Mouse (Mus musculus): ENCODE measurements around the gene Dvl3.
A peak's percentile ranks its signal among the peaks of the same experiment; 100 is the strongest.

The Dvl3 gene

GRCm38 (mm10) chr16:20516726-20517201, at the start of gene Dvl3:
Gene Dvl3 (plus strand): TSS chr16:20516982.
- DNase-seq (ENCODE audit: low read depth, low spot score): peak; percentile 91

DNA sequence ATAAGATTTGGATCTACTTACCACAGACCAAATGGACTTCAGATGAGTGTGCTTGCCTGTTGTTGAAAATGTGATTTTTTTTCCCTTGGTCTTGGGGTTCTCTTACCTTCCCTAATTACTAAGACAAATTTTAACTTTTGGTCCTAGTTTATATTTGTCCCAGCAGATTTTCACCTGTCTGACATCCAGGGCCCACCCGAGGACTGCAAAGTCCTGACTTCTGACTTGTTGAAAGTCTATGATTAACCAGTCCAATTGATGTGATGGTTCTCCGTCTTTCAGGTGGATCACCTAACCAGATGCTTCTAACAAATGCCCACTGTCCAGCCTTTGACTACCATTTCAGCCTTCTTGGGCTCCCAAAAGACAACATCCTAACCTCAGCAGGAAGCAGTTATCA, 45.8 kb upstream of the Dvl3 start:
- DNase-seq (ENCODE audit: low read depth, low spot score): no peak

DNA sequence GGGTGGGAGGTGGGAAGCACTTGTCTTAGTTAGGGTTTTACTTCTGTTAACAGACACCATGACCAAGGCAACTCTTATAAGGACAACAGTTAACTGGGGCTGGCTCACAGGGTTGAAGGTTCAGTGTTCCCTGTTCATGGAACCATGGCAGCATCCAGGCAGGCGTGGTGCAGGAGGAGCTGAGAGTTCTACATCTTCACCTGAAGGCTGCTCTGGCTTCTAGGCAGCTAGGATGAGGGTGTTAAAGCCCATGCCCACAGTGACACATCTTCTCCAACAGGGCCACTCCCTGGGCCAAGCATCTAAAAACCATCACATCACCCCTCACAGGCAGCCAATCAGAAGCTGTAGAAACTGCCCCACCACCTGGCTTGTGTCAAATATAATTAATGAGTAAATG, 45.1 kb upstream of the Dvl3 start:
- DNase-seq (ENCODE audit: low read depth, low spot score): no peak

DNA sequence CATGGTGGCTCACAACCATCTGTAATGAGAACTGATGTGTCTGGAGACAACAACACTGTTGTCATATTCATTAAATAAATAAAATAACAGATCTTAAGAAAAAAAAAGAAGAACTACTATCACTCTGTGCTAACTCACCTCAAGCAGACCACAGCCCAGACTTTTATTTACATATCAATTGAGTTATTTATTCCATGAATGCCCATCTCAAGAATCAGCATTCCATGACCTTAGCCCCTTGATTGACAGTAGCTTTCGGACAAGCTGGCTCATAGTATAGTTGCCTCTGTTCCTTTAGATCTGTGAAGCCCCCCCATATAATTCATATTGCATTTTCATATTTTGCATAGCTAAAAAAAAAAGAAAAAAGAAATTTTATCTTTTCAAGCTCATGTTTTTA, 43.0 kb upstream of the Dvl3 start:
- no peak for DNase-seq (ENCODE audit: low read depth, low spot score)

GRCm38 (mm10) chr16:20474211-20474610, 42.6 kb upstream of the Dvl3 start:
- DNase-seq (ENCODE audit: low read depth, low spot score): peak; percentile 23

GRCm38 (mm10) chr16:20474786-20475185, 42.0 kb upstream of the Dvl3 start:
- peak; percentile 33 for DNase-seq (ENCODE audit: low read depth, low spot score)

- DNase-seq (ENCODE audit: low read depth, low spot score): peak; percentile 33
These were observed 41.4 kb upstream of the Dvl3 start for GRCm38 (mm10) chr16:20475335-20475734.

- peak; percentile 36 for DNase-seq (ENCODE audit: low read depth, low spot score)
These were observed 39.9 kb upstream of the Dvl3 start for GRCm38 (mm10) chr16:20476857-20477256.

DNA sequence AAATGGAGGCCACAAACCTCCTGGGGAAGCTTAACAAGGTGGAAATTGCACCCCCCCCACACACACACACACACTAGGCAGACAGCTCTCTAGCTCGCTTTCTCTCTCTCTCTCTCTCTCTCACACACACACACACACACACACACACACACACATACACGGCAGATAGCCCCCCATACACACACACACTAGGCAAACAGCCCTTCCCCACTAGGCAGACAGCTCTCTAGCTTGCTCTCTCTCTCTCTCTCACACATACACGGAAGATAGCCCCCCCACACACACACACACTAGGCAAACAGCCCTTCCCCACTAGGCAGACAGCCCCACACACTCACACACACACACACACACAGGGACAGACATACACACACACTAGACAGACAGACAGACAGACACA, 39.5 kb upstream of the Dvl3 start:
- DNase-seq (ENCODE audit: low read depth, low spot score): no peak

GRCm38 (mm10) chr16:20478504-20478903, 38.3 kb upstream of the Dvl3 start:
- DNase-seq (ENCODE audit: low read depth, low spot score): peak; percentile 92

- DNase-seq (ENCODE audit: low read depth, low spot score): peak; percentile 75
These were observed 37.6 kb upstream of the Dvl3 start for GRCm38 (mm10) chr16:20479026-20479760.

- DNase-seq (ENCODE audit: low read depth, low spot score): peak; percentile 96
These were observed 36.7 kb upstream of the Dvl3 start for GRCm38 (mm10) chr16:20480115-20480514.

DNA sequence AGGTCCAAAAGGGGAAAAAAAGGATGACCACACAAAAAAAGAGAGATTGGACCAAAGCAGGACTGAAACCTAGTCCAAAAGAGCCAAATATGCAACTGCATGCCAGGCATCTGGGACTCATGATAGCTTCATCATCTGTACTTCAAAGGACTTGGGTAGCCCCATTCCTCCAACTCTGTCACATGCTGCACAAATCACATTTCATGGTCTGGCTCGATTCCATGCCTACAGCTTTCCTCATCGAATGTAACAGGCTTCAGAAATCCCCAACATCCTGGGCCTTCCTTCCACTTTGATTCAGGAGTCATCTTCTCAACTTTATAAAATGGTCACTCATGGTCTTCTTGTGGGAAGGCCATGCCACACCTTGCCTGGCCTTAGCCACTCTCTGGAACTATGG, 35.0 kb upstream of the Dvl3 start:
- no peak for DNase-seq (ENCODE audit: low read depth, low spot score)

GRCm38 (mm10) chr16:20483716-20484115, 33.1 kb upstream of the Dvl3 start:
- DNase-seq (ENCODE audit: low read depth, low spot score): peak; percentile 69

DNA sequence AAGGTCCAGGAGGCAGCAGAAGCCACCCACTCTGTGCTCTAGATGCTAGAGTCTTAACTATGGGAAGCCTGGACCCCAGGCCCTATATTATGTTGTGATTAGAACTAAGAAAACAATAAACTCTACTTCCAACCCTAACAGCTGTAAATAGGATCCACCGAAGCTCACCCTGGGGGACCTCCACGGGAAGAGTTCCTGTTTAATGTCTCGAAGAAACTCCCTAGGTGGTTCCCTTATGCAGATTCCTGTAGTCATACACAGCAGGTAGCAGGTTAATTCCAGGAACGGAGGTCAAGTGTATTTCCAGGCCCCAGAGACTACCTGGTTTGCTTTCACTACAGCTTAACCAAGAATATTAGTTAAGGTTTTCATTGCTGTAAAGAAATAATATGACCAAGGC, 31.7 kb upstream of the Dvl3 start:
- DNase-seq (ENCODE audit: low read depth, low spot score): peak; percentile 37

GRCm38 (mm10) chr16:20486048-20486447, 30.7 kb upstream of the Dvl3 start:
- no peak for DNase-seq (ENCODE audit: low read depth, low spot score)

DNA sequence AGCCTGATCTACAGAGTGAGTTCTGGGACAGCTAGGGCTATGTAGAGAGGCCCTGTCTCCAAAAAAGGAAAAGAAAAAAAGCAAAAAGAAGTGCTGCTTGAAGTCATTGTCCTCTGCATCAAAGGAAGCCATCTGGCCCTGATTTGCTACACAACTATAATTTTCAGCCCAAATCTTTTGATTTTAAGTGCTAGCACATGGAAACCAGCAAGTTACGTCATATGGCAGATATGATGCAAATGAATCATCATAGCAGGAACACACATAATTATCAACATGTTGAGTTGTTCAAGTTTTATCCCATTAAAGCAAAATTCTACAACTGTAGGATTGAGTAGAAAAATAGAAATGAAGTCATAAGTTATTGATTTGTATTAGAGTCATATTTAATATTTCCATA, 28.6 kb upstream of the Dvl3 start:
- no peak for DNase-seq (ENCODE audit: low read depth, low spot score)

GRCm38 (mm10) chr16:20488751-20489150, 28.0 kb upstream of the Dvl3 start:
- DNase-seq (ENCODE audit: low read depth, low spot score): peak; percentile 48

GRCm38 (mm10) chr16:20489233-20489632, 27.5 kb upstream of the Dvl3 start:
- DNase-seq (ENCODE audit: low read depth, low spot score): no peak

- DNase-seq (ENCODE audit: low read depth, low spot score): peak; percentile 47
These were observed 26.2 kb upstream of the Dvl3 start for GRCm38 (mm10) chr16:20490581-20490980.

- no peak for DNase-seq (ENCODE audit: low read depth, low spot score)
These were observed 25.5 kb upstream of the Dvl3 start for GRCm38 (mm10) chr16:20491301-20491700.

GRCm38 (mm10) chr16:20493452-20493851, 23.3 kb upstream of the Dvl3 start:
- no peak for DNase-seq (ENCODE audit: low read depth, low spot score)

All from ZHBTc4 (cell line).